Mouse (Mus musculus) midbrain, embryonic 15.5 days (tissue): ENCODE data around the gene Dpp8. TPM values are rescaled to one million over a fixed set of nuclear protein-coding genes. Genes with fewer than 3 reads are reported as not detected.

Experiments
- ATAC-seq: fragments of 200-750 bp; cut with Nextera tagmentation; replicated peaks from 2 replicates; pipeline ENCODE4 v1.8.0; 2017; ENCODE audit warnings: moderate TSS enrichment
- H3K27ac ChIP-seq: fragments of 300-500 bp; sonication (generic); 2 replicates; pipeline ENCODE4 v1.5.1; 2015; ENCODE audit warnings: mild to moderate bottlenecking, inconsistent platforms
- H3K27me3 ChIP-seq: fragments of 300-500 bp; sonication (generic); replicated peaks from 2 replicates; pipeline ENCODE4 v1.6.1; 2015; ENCODE audit warnings: inconsistent platforms
- H3K36me3 ChIP-seq: fragments of 300-500 bp; sonication (generic); replicated peaks from 2 replicates; pipeline ENCODE4 v1.6.1; 2015; ENCODE audit warnings: inconsistent platforms
- H3K4me1 ChIP-seq: fragments of 300-500 bp; sonication (generic); 2 replicates; pipeline ENCODE4 v1.6.1; 2015; ENCODE audit warnings: inconsistent platforms
- H3K4me2 ChIP-seq: fragments of 300-500 bp; sonication (generic); 2 replicates; pipeline ENCODE4 v1.6.1; 2015; ENCODE audit warnings: inconsistent platforms, mild to moderate bottlenecking, moderate library complexity
- H3K4me3 ChIP-seq: fragments of 300-500 bp; sonication (generic); 2 replicates; pipeline ENCODE4 v1.5.1; 2015; ENCODE audit warnings: mild to moderate bottlenecking, inconsistent platforms
- H3K9ac ChIP-seq: fragments of 300-500 bp; sonication (generic); 2 replicates; pipeline ENCODE4 v1.6.1; 2015; ENCODE audit warnings: mild to moderate bottlenecking, inconsistent platforms
- H3K9me3 ChIP-seq: fragments of 300-500 bp; sonication (generic); 2 replicates; pipeline ENCODE4 v1.6.1; 2016; ENCODE audit warnings: inconsistent platforms
- WGBS: fragments of 180-500 bp; shearing (Covaris S2); methylation state at CpG from one replicate; pipeline ENCODE4 v1.1.7; 2015; ENCODE audit warnings: mixed read lengths; 5-methylcytosine and 5-hydroxymethylcytosine counted together
- polyA plus RNA-seq: library from polyadenylated mRNA; unstranded; fragments of >200 nt; fragmentation: Nextera tagmentation; extraction: Ambion mirVana; gene quantifications from 2 replicates; pipeline ENCODE4 v1.2.1, GENCODE M21; 2015

Gene Dpp8
- polyA plus RNA-seq, 1 experiment from 2014 or later, result 42.5 TPM

- no peaks in the 10 kb centered on the region for H3K9me3 ChIP-seq
- 0 out of 2 replicates have a peak overlapping the region, but pooled peaks have one; percentile 7 for H3K4me2 ChIP-seq
- no peak for ATAC-seq
- peak overlapping the region; percentile 41 for H3K27ac ChIP-seq
- H3K4me3 ChIP-seq, result no peak overlapping the region
- no peaks in the 10 kb centered on the region for H3K36me3 ChIP-seq
- 53% methylated on average over 4 of the region's 4 CpGs for WGBS
- H3K9ac ChIP-seq, result no peak overlapping the region
- peaks cover 57% of the 10 kb centered on the region for H3K4me1 ChIP-seq
- no peaks in the 10 kb centered on the region for H3K27me3 ChIP-seq
These were observed 15.8 kb upstream of the Dpp8 start for GRCm38 (mm10) chr9:65016241-65016977.

DNA sequence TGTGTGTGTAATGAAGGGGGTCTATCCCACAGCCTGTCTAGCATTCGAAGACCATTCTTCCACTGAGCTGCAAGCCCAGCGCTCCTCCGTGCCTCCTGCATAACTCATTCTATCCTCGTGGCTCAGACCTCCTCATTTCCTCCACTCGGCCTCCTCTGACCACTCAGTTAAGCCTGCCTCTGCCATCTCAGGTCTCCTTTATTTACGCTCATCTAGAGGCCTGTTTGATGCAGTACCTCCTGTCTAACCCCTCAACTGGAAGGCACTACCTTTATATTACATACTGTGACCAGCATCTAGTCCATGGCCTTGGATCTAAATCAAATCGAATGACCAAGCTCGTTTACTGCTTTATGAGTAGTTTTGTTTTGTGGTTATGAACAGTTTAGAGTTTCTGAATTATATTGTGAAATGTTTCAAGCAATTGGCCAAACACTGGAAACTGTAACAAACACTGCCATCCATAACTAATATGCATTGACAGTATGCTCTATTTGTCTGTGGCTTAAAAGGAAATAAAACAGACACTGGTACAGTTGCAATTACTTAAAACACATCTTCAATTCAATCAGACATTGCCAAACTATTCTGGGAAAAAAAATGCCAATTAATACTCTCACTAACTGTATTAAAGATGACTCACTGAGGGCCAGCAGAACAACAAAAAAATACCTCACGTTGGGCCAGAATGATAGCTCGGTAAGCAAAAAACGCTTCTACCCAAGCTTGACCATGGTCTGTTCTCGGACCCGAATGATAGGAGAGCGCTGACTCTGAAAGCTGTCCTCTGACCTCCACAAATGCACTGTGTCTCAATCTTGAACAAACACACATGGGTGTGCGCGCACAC lies 15.0 kb upstream of the Dpp8 start:
- no peak overlapping the region for H3K9ac ChIP-seq
- H3K4me3 ChIP-seq, result no peak overlapping the region
- peak overlapping the region; percentile 35; the same call in 1 of the 2 replicates for H3K27ac ChIP-seq
- H3K36me3 ChIP-seq, result no peaks in the 10 kb centered on the region
- peaks cover 62% of the 10 kb centered on the region for H3K4me1 ChIP-seq
- H3K27me3 ChIP-seq, result no peaks in the 10 kb centered on the region
- ATAC-seq, result no peak
- 0 out of 2 replicates have a peak overlapping the region, but pooled peaks have one; percentile 7 for H3K4me2 ChIP-seq
- 72% methylated on average over 16 of the region's 16 CpGs for WGBS
- no peaks in the 10 kb centered on the region for H3K9me3 ChIP-seq

DNA sequence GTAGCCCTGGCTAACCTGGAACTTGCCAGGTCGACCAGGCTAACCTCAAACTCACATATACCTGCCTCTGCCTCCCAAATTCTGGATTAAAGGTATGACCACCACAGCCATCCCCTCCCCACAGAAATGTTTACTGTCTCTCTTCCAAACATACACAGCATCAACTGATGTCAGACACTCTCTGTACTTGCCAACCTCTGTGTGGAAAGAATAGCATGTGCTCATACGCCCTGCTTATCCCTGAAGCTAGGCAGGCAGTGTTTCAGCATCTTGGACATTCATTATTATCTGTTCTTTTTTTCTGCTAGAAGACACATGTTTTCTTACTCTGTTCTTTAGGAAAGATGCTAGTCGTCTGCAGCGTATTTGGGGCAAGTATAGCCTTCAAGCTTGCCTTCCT lies 14.3 kb upstream of the Dpp8 start:
- H3K27me3 ChIP-seq, result no peaks in the 10 kb centered on the region
- no peak for ATAC-seq
- no peaks in the 10 kb centered on the region for H3K9me3 ChIP-seq
- 85% methylated on average over 4 of the region's 4 CpGs for WGBS
- no peak overlapping the region for H3K4me3 ChIP-seq
- H3K36me3 ChIP-seq, result no peaks in the 10 kb centered on the region
- peaks cover 69% of the 10 kb centered on the region for H3K4me1 ChIP-seq
- H3K27ac ChIP-seq, result no peak overlapping the region
- no peak overlapping the region for H3K9ac ChIP-seq
- H3K4me2 ChIP-seq, result peak overlapping the region; percentile 9; the same call in 1 of the 2 replicates

- Histone ChIP-seq H3K4me3 (0 out of 2 replicates have a peak overlapping the region, but pooled peaks have one; percentile 1), H3K9ac (no peak overlapping the region), H3K4me1 (peaks cover 70% of the 10 kb centered on the region), H3K4me2 (peak overlapping the region; percentile 57), H3K27ac (no peak overlapping the region), H3K27me3 (no peaks in the 10 kb centered on the region), H3K9me3 (no peaks in the 10 kb centered on the region), H3K36me3 (no peaks in the 10 kb centered on the region)
- ATAC-seq, result no peak
- WGBS, result 68% methylated on average over 3 of the region's 3 CpGs
These were observed 13.6 kb upstream of the Dpp8 start for GRCm38 (mm10) chr9:65018588-65019121.

GRCm38 (mm10) chr9:65019146-65019545 lies 13.1 kb upstream of the Dpp8 start:
- Histone ChIP-seq H3K27ac (no peak overlapping the region), H3K27me3 (no peaks in the 10 kb centered on the region), H3K36me3 (no peaks in the 10 kb centered on the region), H3K4me2 (peak overlapping the region; percentile 57), H3K9ac (no peak overlapping the region), H3K9me3 (no peaks in the 10 kb centered on the region), H3K4me3 (0 out of 2 replicates have a peak overlapping the region, but pooled peaks have one; percentile 100), H3K4me1 (peaks cover 70% of the 10 kb centered on the region)
- 53% methylated on average over 3 of the region's 3 CpGs for WGBS
- no peak for ATAC-seq

GRCm38 (mm10) chr9:65020128-65020527 lies 12.1 kb upstream of the Dpp8 start:
- no peak overlapping the region for H3K9ac ChIP-seq
- peak overlapping the region; percentile 57 for H3K4me2 ChIP-seq
- WGBS, result 77% methylated on average over 4 of the region's 4 CpGs
- no peaks in the 10 kb centered on the region for H3K27me3 ChIP-seq
- H3K36me3 ChIP-seq, result no peaks in the 10 kb centered on the region
- no peak for ATAC-seq
- no peaks in the 10 kb centered on the region for H3K9me3 ChIP-seq
- H3K4me1 ChIP-seq, result peaks cover 64% of the 10 kb centered on the region
- no peak overlapping the region for H3K27ac ChIP-seq
- H3K4me3 ChIP-seq, result peak overlapping the region; percentile 100

DNA sequence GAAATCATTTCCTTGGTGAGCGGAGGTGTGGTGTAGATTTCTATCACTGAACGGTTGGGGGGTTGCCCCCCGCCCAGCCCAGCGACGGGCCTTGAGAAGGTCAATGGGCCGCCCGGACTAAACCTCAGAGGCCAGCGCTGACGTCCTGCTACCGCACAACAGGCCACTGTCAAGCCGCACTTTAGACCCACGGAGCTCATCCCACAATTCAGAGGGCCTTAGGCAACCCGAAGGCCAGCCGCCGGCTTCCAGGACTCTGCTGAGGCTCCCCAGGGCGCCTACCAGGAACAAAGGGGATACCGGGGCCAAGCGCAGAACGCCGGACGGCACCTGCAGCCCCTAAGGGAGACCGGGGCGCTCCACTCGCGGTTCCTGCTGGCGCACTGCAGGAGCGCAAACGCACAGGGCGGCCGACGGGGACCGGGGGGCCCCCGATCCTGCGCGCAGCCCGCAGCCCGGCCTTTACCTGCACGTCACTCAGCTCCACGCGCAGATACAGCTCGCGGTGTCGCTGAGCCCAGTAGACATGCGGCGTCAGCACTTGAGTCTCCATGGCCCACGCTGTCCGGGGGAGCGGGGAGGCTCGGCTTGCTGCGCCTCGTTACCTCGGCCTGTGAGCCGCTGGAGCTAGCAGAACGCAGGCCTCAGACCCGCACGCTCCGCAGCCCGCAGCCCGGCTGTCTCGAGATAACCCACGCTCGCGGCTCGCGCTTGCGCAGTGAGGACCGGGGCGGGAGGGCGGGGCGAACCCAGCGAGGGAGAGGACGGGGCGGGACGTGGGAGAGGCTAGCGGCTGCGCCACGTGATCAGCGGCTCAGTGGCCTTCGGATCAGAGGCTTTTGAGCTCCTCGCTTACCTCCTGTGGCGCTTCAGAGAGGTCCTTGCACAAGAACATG lies 11.0 kb upstream of the Dpp8 start, which contains the start of gene Hacd3:
Hacd3 (minus strand) TSS at position 703 of the 896 bp plus-strand sequence.
- peak within 1 kb of the TSS; percentile 57 for H3K4me2 ChIP-seq
- peak within 1 kb of the TSS; percentile 100 for H3K4me3 ChIP-seq
- no peaks in the 10 kb centered on the region for H3K9me3 ChIP-seq
- H3K4me1 ChIP-seq, result peaks cover 56% of the 10 kb centered on the region
- H3K9ac ChIP-seq, result peak within 1 kb of the TSS; percentile 100
- under 1% methylated on average over 81 of the region's 81 CpGs for WGBS
- peak; percentile 94 for ATAC-seq
- H3K36me3 ChIP-seq, result no peaks in the 10 kb centered on the region
- H3K27me3 ChIP-seq, result no peaks in the 10 kb centered on the region
- peak within 1 kb of the TSS; percentile 92 for H3K27ac ChIP-seq

- H3K4me2 ChIP-seq, result peak overlapping the region; percentile 57
- peak overlapping the region; percentile 56 for H3K9ac ChIP-seq
- ATAC-seq, result no peak
- H3K27me3 ChIP-seq, result no peaks in the 10 kb centered on the region
- peak overlapping the region; percentile 92 for H3K27ac ChIP-seq
- H3K36me3 ChIP-seq, result no peaks in the 10 kb centered on the region
- WGBS, result 16% methylated on average over 9 of the region's 9 CpGs
- no peaks in the 10 kb centered on the region for H3K9me3 ChIP-seq
- H3K4me3 ChIP-seq, result peak overlapping the region; percentile 100
- peaks cover 48% of the 10 kb centered on the region for H3K4me1 ChIP-seq
These were observed 10.2 kb upstream of the Dpp8 start for GRCm38 (mm10) chr9:65021887-65022579.

DNA sequence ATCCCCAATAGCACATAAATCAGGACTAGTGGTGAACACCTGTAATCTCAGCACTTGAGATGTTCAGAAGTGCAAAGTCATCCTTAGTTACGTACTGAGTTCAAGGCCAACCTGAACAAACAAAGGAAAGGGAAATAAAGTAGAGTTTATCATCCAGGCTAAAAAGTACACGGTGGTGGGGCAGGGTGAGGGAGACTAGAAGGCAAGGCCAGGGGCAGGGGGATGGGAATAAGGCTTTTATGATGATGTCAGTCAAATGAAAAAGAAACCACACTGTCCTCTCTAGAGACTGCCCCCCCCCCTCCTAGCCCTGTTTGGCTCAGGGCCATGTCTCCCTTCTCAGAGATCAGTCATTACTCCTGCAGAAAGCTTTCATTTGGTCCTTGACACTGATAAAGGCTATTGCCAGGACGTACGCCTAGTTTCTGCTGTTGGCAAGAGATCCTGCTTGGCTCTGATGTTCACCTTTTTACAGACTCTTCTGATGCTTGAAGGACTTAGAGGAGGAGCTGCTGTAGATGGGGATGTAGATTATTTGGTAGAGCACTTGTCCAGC lies 9.6 kb upstream of the Dpp8 start:
- no peak overlapping the region for H3K4me2 ChIP-seq

GRCm38 (mm10) chr9:65023447-65023846 lies 8.8 kb upstream of the Dpp8 start:
- Histone ChIP-seq H3K4me2 (no peak overlapping the region), H3K27ac (no peak overlapping the region), H3K4me1 (peaks cover 34% of the 10 kb centered on the region), H3K27me3 (no peaks in the 10 kb centered on the region), H3K9me3 (no peaks in the 10 kb centered on the region), H3K36me3 (no peaks in the 10 kb centered on the region), H3K9ac (no peak overlapping the region), H3K4me3 (no peak overlapping the region)
- no peak for ATAC-seq
- WGBS, result 90% methylated on average over 3 of the region's 3 CpGs

More for the DNA sequence above, 9.6 kb upstream of the Dpp8 start:
- Histone ChIP-seq H3K36me3 (no peaks in the 10 kb centered on the region), H3K4me1 (peaks cover 41% of the 10 kb centered on the region), H3K9ac (no peak overlapping the region), H3K9me3 (no peaks in the 10 kb centered on the region), H3K27ac (peak overlapping the region; percentile 92; the same call in 1 of the 2 replicates), H3K27me3 (no peaks in the 10 kb centered on the region), H3K4me3 (no peak overlapping the region)
- WGBS, result 67% methylated on average over 4 of the region's 4 CpGs
- ATAC-seq, result no peak

DNA sequence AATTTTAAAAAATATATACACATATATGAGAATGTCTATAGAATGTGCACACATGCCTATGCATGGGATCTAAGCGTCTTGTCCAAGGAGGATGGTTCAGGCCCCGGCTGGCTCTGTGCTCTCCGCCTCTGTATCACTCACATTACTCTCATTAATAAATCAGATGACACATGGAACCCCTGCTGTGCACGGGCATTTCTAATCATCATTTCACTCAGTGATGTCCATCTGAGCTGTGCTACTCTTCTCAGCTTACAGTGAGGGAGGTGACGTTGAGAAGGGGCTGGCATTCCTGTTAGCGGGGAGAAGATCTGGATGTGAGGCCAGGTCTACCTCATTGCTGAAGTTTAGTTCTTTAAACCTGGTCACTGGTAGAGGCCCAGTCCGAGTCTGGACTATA lies 5.0 kb upstream of the Dpp8 start:
- 78% methylated on average over 7 of the region's 7 CpGs for WGBS
- H3K4me2 ChIP-seq, result no peak overlapping the region

More for the DNA sequence above, 5.0 kb upstream of the Dpp8 start:
- Histone ChIP-seq H3K36me3 (no peaks in the 10 kb centered on the region), H3K9me3 (no peaks in the 10 kb centered on the region), H3K27me3 (no peaks in the 10 kb centered on the region), H3K4me3 (no peak overlapping the region), H3K9ac (no peak overlapping the region), H3K4me1 (peaks cover 11% of the 10 kb centered on the region), H3K27ac (no peak overlapping the region)
- no peak for ATAC-seq
